Mouse (Mus musculus): ENCODE measurements around the gene Tex48. TPM values are rescaled to one million over a fixed set of nuclear protein-coding genes. Genes with fewer than 3 reads are reported as not detected.

The Tex48 gene
- total RNA-seq (2021) = not detected
- long read RNA-seq = 0 reads

- no peak for DNase-seq (ENCODE audit: low spot score in 2 of 2)
Measured at GRCm38 (mm10) chr4:63622378-63622835, at the start of gene Tex48. TSS of gene Tex48 (minus strand) at chr4:63622428.

GRCm38 (mm10) chr4:63668255-63668654 is 46.0 kb upstream of the Tex48 start:
- DNase-seq (ENCODE audit: low spot score in 2 of 2) = no peak

- no peak for DNase-seq (ENCODE audit: low spot score in 2 of 2)
Measured at GRCm38 (mm10) chr4:63665738-63666137, 43.5 kb upstream of the Tex48 start.

GRCm38 (mm10) chr4:63663279-63663678 is 41.1 kb upstream of the Tex48 start, which contains the start of gene Gm11214:
TSS of gene Gm11214 (minus strand) at chr4:63663379.
- no peak for DNase-seq (ENCODE audit: low spot score in 2 of 2)

- no peak for DNase-seq (ENCODE audit: low spot score in 2 of 2)
Measured at GRCm38 (mm10) chr4:63661857-63662256, 39.6 kb upstream of the Tex48 start.

- no peak for DNase-seq (ENCODE audit: low spot score in 2 of 2)
Measured at GRCm38 (mm10) chr4:63661426-63661825, 39.2 kb upstream of the Tex48 start.

GRCm38 (mm10) chr4:63659775-63660174 is 37.5 kb upstream of the Tex48 start:
- no peak for DNase-seq (ENCODE audit: low spot score in 2 of 2)

GRCm38 (mm10) chr4:63659086-63659485 is 36.9 kb upstream of the Tex48 start:
- DNase-seq (ENCODE audit: low spot score in 2 of 2) = no peak

GRCm38 (mm10) chr4:63654381-63654780 is 32.2 kb upstream of the Tex48 start:
- no peak for DNase-seq (ENCODE audit: low spot score in 2 of 2)

- no peak for DNase-seq (ENCODE audit: low spot score in 2 of 2)
Measured at GRCm38 (mm10) chr4:63643956-63644726, 21.9 kb upstream of the Tex48 start.

- no peak for DNase-seq (ENCODE audit: low spot score in 2 of 2)
Measured at GRCm38 (mm10) chr4:63639842-63640241, 17.6 kb upstream of the Tex48 start.

- DNase-seq (ENCODE audit: low spot score in 2 of 2) = no peak
Measured at GRCm38 (mm10) chr4:63638603-63639002, 16.4 kb upstream of the Tex48 start.

GRCm38 (mm10) chr4:63633181-63633580 is 11.0 kb upstream of the Tex48 start:
- no peak for DNase-seq (ENCODE audit: low spot score in 2 of 2)

- no peak for DNase-seq (ENCODE audit: low spot score in 2 of 2)
Measured at GRCm38 (mm10) chr4:63627111-63627510, 4.9 kb upstream of the Tex48 start.

DNA sequence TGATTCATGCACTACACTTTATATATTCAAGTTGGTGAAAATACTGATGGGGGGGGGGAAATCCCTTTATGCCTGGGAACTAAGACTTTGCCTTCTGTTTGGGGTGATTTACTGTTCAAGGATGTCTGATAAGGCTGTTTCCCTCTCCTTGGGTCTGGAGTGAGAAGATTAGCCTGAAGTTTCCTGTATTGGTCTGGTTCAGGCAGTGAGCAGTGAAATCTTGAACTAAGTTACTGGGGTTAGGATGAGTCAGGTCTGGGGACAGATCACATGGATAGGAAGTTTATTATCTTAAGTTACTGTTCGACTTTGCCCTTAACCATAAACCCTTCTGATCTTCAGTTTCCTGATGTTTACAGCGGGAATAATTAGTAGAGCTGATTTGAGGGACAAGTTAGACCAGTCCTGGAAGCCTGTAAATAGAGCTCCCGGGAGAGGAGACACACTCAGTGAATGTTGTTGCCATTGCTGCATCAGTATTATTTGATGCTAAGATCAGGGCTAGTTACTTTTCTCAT is 3.4 kb upstream of the Tex48 start:
- DNase-seq (ENCODE audit: low spot score in 2 of 2) = no peak

DNA sequence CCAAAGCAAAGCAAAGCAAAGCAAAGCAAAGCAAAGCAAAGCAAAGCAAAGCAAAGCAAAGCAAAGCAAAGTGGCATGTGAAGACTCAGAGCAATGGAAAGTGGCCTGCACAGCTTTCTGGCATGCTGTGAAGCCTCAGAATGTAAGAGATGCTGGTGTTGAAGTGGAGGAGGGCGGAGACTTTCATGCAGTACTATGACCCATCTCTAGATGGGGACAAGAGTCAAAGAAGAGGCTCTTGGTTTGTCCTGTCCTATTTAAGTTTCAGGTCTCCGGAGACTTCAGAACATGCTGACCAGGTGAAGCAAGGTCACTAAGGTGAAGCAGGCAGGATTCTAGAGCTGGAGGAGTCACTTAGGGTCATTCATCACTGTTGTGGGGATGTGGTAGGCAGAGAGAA is 367 bp downstream of the Tex48 start:
- no peak for DNase-seq (ENCODE audit: low spot score in 2 of 2)

DNA sequence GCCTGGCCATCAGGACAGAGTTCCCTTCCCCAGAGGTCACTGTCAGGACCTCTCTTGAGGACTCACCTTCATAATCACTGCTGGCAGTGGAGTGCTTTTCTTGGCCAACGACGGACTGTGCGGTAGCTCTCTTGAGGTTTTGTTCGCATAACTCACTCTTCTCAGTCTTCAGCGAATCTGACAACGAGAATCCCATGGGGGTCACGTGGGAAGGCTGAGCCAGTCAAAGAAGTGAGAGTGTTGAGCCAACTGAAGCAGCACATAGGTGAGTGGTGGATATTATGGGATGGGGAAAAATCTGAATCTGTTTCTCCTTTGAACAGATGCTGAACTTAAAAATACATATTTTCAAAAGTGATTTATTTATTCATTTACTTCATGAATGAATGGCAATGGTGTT is 13.8 kb downstream of the Tex48 start:
- no peak for DNase-seq (ENCODE audit: low spot score in 2 of 2)

DNA sequence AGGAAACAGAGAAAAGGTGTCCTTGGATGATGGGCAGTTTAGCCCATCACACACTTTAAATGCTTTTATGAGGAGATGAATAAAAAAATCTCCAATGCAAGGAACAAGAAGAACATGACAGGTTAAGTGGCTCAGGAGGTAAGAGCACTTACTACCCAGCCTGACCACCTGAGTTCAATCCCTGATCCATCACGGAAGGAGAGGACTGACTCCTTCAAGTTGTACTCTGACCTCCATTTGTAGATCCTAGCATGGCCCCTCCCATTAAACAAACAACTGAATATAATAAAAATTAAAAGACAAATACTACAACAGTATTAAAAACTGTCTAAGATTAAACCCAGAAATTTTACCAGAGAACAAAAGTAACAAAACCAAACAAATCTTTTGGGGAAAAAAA is 16.3 kb downstream of the Tex48 start:
- no peak for DNase-seq (ENCODE audit: low spot score in 2 of 2)

- DNase-seq (ENCODE audit: low spot score in 2 of 2) = no peak
Measured at GRCm38 (mm10) chr4:63605545-63605944, 16.7 kb downstream of the Tex48 start.

GRCm38 (mm10) chr4:63604945-63605344 is 17.3 kb downstream of the Tex48 start, which contains the start of gene Gm11213:
TSS of gene Gm11213 (minus strand) at chr4:63605261.
- no peak for DNase-seq (ENCODE audit: low spot score in 2 of 2)

DNA sequence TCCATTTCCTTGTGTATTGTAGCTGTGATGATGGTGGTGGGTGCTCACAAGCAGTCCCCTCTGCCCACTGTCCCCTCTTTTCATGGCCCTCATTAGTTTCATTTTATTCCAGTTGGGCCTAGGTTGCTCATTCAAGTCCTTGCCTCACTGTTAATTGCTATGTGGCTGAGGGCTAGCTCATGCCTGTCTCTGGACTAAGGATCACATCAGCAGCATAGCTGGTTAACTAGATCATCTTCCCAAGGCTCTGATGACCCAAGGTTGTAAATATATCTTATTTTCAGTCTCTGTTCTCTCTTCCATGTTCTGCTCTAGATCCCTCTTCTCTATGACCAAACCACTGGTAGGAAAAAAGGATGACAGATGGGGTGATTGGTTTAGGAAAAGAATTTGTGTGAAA is 21.0 kb downstream of the Tex48 start:
- DNase-seq (ENCODE audit: low spot score in 2 of 2) = no peak

DNA sequence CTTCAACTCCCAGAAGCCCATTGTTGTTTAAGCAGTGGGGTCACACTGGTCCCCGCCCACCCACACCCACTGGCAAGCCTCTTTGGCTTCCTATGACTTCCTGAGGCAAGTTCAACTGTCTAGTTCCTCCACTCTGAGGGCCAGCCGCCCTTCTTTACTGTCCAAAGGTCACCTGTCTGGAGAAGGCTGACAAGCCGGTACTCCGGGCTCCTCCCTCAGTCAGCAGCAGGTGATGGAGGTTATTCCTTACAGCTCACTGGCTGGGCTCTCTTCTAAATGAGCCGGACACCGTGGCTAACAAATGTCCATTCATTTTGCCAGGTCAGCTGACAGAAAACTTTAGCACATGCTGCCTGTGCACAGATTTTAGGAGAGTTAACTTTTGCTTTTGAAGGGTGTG is 21.4 kb downstream of the Tex48 start:
- no peak for DNase-seq (ENCODE audit: low spot score in 2 of 2)

- no peak for DNase-seq (ENCODE audit: low spot score in 2 of 2)
Measured at GRCm38 (mm10) chr4:63596010-63596409, 26.2 kb downstream of the Tex48 start.

All from layer of hippocampus, postnatal 10 days (tissue).